Mouse (Mus musculus) hindbrain, postnatal 0 days (tissue): ENCODE data around the gene Rora. TPM values are rescaled to one million over a fixed set of nuclear protein-coding genes. Genes with fewer than 3 reads are reported as not detected.

Source experiments
- ATAC-seq: fragments of 200-750 bp; cut with Nextera tagmentation; 2 replicates; pipeline ENCODE4 v1.8.0; 2017; ENCODE audit warnings: mild to moderate bottlenecking, moderate TSS enrichment, moderate library complexity
- DNase-seq: peaks from one replicate; pipeline ENCODE4 v3.0.0-alpha.2; 2015; ENCODE audit warnings: low spot score
- H3K27ac ChIP-seq: fragments of 300-500 bp; sonication (generic); 2 replicates; pipeline ENCODE4 v1.5.1; 2014; ENCODE audit warnings: mild to moderate bottlenecking
- H3K27me3 ChIP-seq: fragments of 300-500 bp; sonication (generic); 2 replicates; pipeline ENCODE4 v1.6.1; 2014; ENCODE audit warnings: low read length, mixed read lengths; ENCODE audit not compliant: insufficient read depth
- H3K36me3 ChIP-seq: fragments of 300-500 bp; sonication (generic); 2 replicates; pipeline ENCODE4 v1.6.1; 2014; ENCODE audit warnings: low read length, mixed read lengths; ENCODE audit not compliant: insufficient read depth
- H3K4me1 ChIP-seq: fragments of 300-500 bp; sonication (generic); 2 replicates; pipeline ENCODE4 v1.6.1; 2014; ENCODE audit warnings: antibody characterized with exemption, low read length, mixed read lengths; ENCODE audit not compliant: insufficient read depth
- H3K4me2 ChIP-seq: fragments of 300-500 bp; sonication (generic); 2 replicates; pipeline ENCODE4 v1.6.1; 2014; ENCODE audit warnings: low read depth, mild to moderate bottlenecking, low read length, moderate library complexity, mixed read lengths
- H3K4me3 ChIP-seq: fragments of 300-500 bp; sonication (generic); 2 replicates; pipeline ENCODE4 v1.5.1; 2014; ENCODE audit warnings: low read length
- H3K9ac ChIP-seq: fragments of 300-500 bp; sonication (generic); replicated peaks from 2 replicates; pipeline ENCODE4 v1.6.1; 2014; ENCODE audit warnings: mild to moderate bottlenecking, low read length, moderate library complexity, mixed read lengths
- H3K9me3 ChIP-seq: fragments of 300-500 bp; sonication (generic); 2 replicates; pipeline ENCODE4 v1.6.1; 2016; ENCODE audit warnings: low read length, mixed read lengths
- CTCF ChIP-seq: IDR thresholded peaks from 2 replicates; pipeline ENCODE4 v1.5.1; 2016; ENCODE audit warnings: antibody characterized with exemption, control low read depth, low read depth
- WGBS: fragments of 180-500 bp; shearing (Covaris S2); extraction: QIAGEN DNeasy Blood & Tissue Kit; methylation state at CpG from one replicate; pipeline ENCODE4 v1.1.7; 2014; 5-methylcytosine and 5-hydroxymethylcytosine counted together
- polyA plus RNA-seq: library from polyadenylated mRNA; unstranded; fragments of >200 nt; fragmentation: Nextera tagmentation; extraction: Ambion mirVana; gene quantifications from 2 replicates; pipeline ENCODE4 v1.2.1, GENCODE M21; 2015
- total RNA-seq: library from RNA; depleted of rRNA; stranded (reverse); fragments of >200 nt; gene quantifications from 2 replicates; pipeline ENCODE4 v1.2.3, GENCODE M21; 2014

Gene Rora
- total and polyA plus RNA-seq, 2 experiments from 2014 or later = 27.5 to 59.4 TPM

DNA sequence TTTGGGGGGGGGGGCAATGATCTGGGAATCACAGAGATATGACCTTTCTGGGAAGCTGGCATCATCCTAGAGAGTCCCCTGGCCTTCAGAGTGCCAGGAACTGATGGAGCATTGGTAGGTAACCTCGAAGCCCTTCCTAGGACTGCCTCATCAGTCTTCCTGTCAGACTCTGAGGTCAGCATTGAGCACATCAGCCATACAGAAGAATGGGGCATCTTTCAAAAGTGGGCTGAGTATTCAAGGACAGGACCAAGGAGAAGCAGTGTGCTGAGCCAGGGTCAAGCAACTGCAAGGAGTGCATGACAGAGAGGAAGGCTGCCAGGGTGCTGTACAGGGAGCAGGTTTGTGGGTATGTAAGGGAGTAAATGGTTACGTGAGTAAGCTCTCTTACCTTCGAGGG, 523.4 kb downstream of the Rora start:
- no peak for TF ChIP-seq CTCF
- Histone ChIP-seq H3K9me3 (no peaks in the 10 kb centered on the region), H3K4me1 (no peaks in the 10 kb centered on the region), H3K36me3 (no peaks in the 10 kb centered on the region), H3K4me3 (no peak overlapping the region), H3K27ac (no peak overlapping the region), H3K27me3 (no peaks in the 10 kb centered on the region), H3K9ac (no peak overlapping the region), H3K4me2 (no peak overlapping the region)
- ATAC-seq (no peak), DNase-seq (no peak)
- 83% methylated on average over 3 of the region's 3 CpGs for WGBS

DNA sequence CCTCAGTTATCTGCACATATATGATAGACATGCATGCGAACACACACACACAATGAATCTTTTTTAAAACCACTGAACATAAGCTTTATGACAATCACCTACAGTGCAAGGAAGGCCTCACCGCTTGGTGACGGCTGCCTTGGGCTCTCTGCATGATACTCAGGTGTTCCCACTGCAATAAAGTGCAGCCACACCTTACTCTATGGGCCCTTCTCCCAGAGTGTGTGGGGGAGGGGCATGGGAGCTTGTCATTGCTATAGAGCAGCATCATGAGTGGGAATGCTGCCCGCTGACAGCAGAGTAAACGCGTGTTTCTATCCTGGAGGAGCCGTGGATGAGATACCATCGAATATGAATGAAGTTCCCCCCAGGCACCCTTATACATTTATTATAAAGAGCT, 525.6 kb downstream of the Rora start:
- Histone ChIP-seq H3K36me3 (no peaks in the 10 kb centered on the region), H3K4me3 (no peak overlapping the region), H3K4me1 (no peaks in the 10 kb centered on the region), H3K27me3 (no peaks in the 10 kb centered on the region), H3K9me3 (no peaks in the 10 kb centered on the region), H3K9ac (no peak overlapping the region), H3K27ac (no peak overlapping the region), H3K4me2 (no peak overlapping the region)
- TF ChIP-seq CTCF = no peak
- ATAC-seq (no peak), DNase-seq (no peak)
- 90% methylated on average over 8 of the region's 8 CpGs for WGBS

DNA sequence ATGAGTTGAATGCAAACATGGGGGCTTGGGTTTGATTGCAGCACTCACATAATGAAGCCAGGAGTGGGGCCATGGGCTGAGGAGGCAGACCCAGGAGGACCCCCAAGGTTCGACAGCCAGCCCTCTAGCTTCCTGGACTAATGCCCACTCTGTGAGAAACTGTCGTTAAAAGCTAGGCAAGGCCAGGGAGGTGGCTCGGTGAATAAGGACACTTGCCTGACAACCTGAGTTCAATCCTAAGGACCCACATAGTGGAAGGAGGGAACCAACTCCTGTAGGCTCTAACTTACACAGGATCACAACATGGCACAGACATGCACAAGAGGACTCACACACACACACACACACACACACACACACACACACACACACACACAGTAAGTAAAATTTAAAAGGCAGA, 527.4 kb downstream of the Rora start:
- no peaks in the 10 kb centered on the region for H3K27me3 ChIP-seq
- H3K27ac ChIP-seq = no peak overlapping the region
- no peaks in the 10 kb centered on the region for H3K36me3 ChIP-seq
- H3K4me1 ChIP-seq = no peaks in the 10 kb centered on the region
- no peak overlapping the region for H3K9ac ChIP-seq
- ATAC-seq (no peak), DNase-seq (no peak)
- H3K4me2 ChIP-seq = no peak overlapping the region
- H3K9me3 ChIP-seq = no peaks in the 10 kb centered on the region
- TF ChIP-seq CTCF = no peak
- WGBS = 27% methylated on average over 3 of the region's 3 CpGs
- no peak overlapping the region for H3K4me3 ChIP-seq

DNA sequence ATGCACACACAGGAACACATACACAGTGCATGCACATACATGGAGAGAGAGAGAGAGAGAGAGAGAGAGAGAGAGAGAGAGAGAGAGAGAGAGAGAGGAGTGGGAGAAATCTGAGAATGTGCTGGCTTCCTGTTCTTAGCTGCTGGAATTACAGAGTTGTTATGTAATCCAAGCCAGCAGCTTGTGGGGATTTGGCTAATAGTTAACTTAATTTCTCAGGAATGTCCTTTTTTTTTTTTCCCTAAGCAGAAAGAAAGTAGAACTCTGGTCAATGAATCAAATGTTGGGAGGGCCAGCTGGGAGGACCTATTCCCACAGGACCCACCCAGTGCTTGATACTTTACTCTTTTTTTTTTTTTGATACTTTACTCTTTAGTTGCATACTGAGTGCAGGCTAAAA, 527.8 kb downstream of the Rora start:
- Histone ChIP-seq H3K9ac (no peak overlapping the region), H3K27me3 (no peaks in the 10 kb centered on the region), H3K9me3 (no peaks in the 10 kb centered on the region), H3K4me2 (no peak overlapping the region), H3K4me3 (no peak overlapping the region), H3K4me1 (no peaks in the 10 kb centered on the region), H3K36me3 (no peaks in the 10 kb centered on the region), H3K27ac (no peak overlapping the region)
- ATAC-seq = no peak
- TF ChIP-seq CTCF = no peak
- DNase-seq = no peak

DNA sequence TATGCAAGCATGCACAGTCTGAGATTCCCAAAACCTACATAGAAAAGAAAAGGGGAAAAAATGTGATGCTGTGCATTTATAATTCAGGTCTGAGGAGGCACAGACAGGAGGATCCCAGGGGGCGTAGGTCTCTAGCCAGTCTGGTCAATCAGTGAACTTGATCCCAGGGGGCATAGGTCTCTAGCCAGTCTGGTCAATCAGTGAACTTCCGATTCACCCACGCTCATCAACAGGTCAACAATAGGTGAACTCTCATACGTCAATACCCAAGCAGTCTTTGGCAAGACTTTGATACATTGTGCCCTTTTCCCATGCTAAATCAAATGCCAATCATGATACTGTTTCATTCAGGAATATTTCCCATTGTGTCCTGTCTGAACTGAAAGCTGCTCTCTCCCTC, 530.3 kb downstream of the Rora start:
- DNase-seq (no peak), ATAC-seq (no peak)
- no peak for TF ChIP-seq CTCF
- Histone ChIP-seq H3K9me3 (no peaks in the 10 kb centered on the region), H3K4me2 (no peak overlapping the region), H3K9ac (no peak overlapping the region), H3K4me1 (no peaks in the 10 kb centered on the region), H3K27ac (no peak overlapping the region), H3K4me3 (no peak overlapping the region), H3K36me3 (no peaks in the 10 kb centered on the region), H3K27me3 (no peaks in the 10 kb centered on the region)
- 86% methylated on average over 4 of the region's 4 CpGs for WGBS

DNA sequence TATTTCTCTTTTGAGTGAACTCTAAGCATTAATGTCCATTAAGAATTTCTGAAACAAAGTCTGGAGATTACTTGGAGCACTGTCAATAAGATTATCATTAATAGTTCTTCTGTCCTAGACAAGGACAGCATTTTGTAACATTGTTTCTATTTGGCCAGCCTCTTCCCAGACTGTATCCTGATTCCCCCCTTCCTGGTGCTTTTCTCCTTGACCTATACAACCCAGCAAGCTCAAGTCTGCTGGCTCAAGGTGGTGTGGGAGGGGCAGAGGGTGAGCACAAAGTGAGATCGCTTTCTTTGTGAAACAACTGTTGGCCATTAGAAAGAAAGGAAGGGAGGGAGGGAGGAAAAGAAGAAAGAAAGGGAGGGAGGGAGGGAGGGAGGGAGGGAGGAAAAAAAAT, 537.1 kb downstream of the Rora start:
- no peaks in the 10 kb centered on the region for H3K9me3 ChIP-seq
- no peak overlapping the region for H3K27ac ChIP-seq
- 71% methylated on average over 1 of the region's 1 CpGs for WGBS
- H3K4me3 ChIP-seq = no peak overlapping the region
- H3K4me1 ChIP-seq = no peaks in the 10 kb centered on the region
- no peak for TF ChIP-seq CTCF
- H3K27me3 ChIP-seq = no peaks in the 10 kb centered on the region
- ATAC-seq = no peak
- no peak overlapping the region for H3K4me2 ChIP-seq
- DNase-seq = no peak
- no peaks in the 10 kb centered on the region for H3K36me3 ChIP-seq
- no peak overlapping the region for H3K9ac ChIP-seq

DNA sequence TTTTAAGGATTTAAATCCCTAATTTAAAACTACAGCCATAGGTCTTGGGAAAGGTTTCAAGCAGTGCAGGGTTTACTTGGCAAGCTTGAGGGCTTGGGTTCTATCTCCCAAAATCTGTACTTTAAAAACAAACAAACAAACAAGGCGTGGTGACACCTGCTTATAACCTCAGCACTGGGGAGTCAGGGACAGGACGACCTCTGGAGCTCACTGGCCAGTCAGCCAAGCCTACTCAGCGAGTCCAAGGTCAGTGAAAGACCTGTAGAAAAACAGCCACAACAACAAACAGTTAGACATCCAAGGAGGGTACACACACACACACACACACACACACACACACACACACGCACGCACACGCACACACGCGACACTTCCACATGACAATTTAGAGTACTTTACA, 538.9 kb downstream of the Rora start:
- Histone ChIP-seq H3K27me3 (no peaks in the 10 kb centered on the region), H3K4me2 (no peak overlapping the region), H3K4me1 (no peaks in the 10 kb centered on the region), H3K36me3 (no peaks in the 10 kb centered on the region), H3K4me3 (no peak overlapping the region), H3K27ac (no peak overlapping the region), H3K9ac (no peak overlapping the region), H3K9me3 (no peaks in the 10 kb centered on the region)
- ATAC-seq (no peak), DNase-seq (no peak)
- TF ChIP-seq CTCF = no peak
- WGBS = 88% methylated on average over 8 of the region's 8 CpGs
